Mouse (Mus musculus): Measurements from ENCODE around the gene 3425401B19Rik.
A peak's percentile ranks its signal among the peaks of the same experiment; 100 is the strongest.

GRCm38 (mm10) chr14:32715489-32715888, 30.4 kb upstream of the 3425401B19Rik start:
- TF ChIP-seq TBP (conservative IDR thresholded peaks at IDR 0.05; ENCODE audit: low read depth, low read length) (no peak), MEF2A (IDR thresholded peaks at IDR 0.05; ENCODE audit: borderline replicate concordance, low read depth, low read length) (no peak), MAZ (IDR thresholded peaks at IDR 0.05; ENCODE audit: low read depth, low read length) (no peak), EP300 (IDR thresholded peaks at IDR 0.05; ENCODE audit: low read length) (no peak), CTCF (conservative IDR thresholded peaks at IDR 0.05 in 1 of 2, IDR thresholded peaks at IDR 0.05 in 1 of 2; ENCODE audit: low read depth in 2 of 2, low read length in 2 of 2) (peak in 1 of 2 experiments; percentile 32; a peak in 2 of 4 replicates)

All from CH12.LX (cell line).